Mouse (Mus musculus) midbrain, embryonic 10.5 days (tissue): ENCODE data around the gene Slc44a3. TPM values are rescaled to one million over a fixed set of nuclear protein-coding genes. Genes with fewer than 3 reads are reported as not detected.

ENCODE experiments used
- DNase-seq: peaks from one replicate; pipeline ENCODE4 v3.0.0-alpha.2; 2017; ENCODE audit warnings: low spot score
- H3K27ac ChIP-seq: fragments of 300-500 bp; sonication (generic); replicated peaks from 2 replicates; pipeline ENCODE4 v1.5.1; 2016; ENCODE audit warnings: mild to moderate bottlenecking
- H3K27me3 ChIP-seq: fragments of 300-500 bp; sonication (generic); 2 replicates; pipeline ENCODE4 v1.6.1; 2016; ENCODE audit warnings: low read depth, mild to moderate bottlenecking; ENCODE audit not compliant: poor library complexity, severe bottlenecking
- H3K36me3 ChIP-seq: fragments of 300-500 bp; sonication (generic); 2 replicates; pipeline ENCODE4 v1.6.1; 2016; ENCODE audit warnings: mild to moderate bottlenecking, moderate library complexity
- H3K4me1 ChIP-seq: fragments of 300-500 bp; sonication (generic); 2 replicates; pipeline ENCODE4 v1.6.1; 2016
- H3K4me3 ChIP-seq: fragments of 300-500 bp; sonication (generic); 2 replicates; pipeline ENCODE4 v1.5.1; 2016; ENCODE audit warnings: mild to moderate bottlenecking, moderate library complexity
- H3K9me3 ChIP-seq: fragments of 300-500 bp; sonication (generic); replicated peaks from 2 replicates; pipeline ENCODE4 v1.6.1; 2016; ENCODE audit warnings: mild to moderate bottlenecking
- WGBS: fragments of 180-500 bp; shearing (Covaris S2); methylation state at CpG from one replicate; pipeline ENCODE4 v1.1.7; 2016; 5-methylcytosine and 5-hydroxymethylcytosine counted together
- polyA plus RNA-seq: library from polyadenylated mRNA; unstranded; fragments of >200 nt; fragmentation: Nextera tagmentation; extraction: Ambion mirVana; gene quantifications from 2 replicates; pipeline ENCODE4 v1.2.1, GENCODE M21; 2016

The Slc44a3 gene
- polyA plus RNA-seq, 1 experiment from 2014 or later, result 0.43 TPM

- Histone ChIP-seq H3K27ac (no peak overlapping the region), H3K4me1 (peaks cover 32% of the 10 kb centered on the region), H3K9me3 (no peaks in the 10 kb centered on the region), H3K4me3 (no peak overlapping the region), H3K36me3 (peaks cover 41% of the 10 kb centered on the region), H3K27me3 (no peaks in the 10 kb centered on the region)
- WGBS, result 89% methylated on average over 3 of the region's 3 CpGs
- DNase-seq, result no peak
These were observed 69.4 kb downstream of the Slc44a3 start for GRCm38 (mm10) chr3:121462782-121463181.

DNA sequence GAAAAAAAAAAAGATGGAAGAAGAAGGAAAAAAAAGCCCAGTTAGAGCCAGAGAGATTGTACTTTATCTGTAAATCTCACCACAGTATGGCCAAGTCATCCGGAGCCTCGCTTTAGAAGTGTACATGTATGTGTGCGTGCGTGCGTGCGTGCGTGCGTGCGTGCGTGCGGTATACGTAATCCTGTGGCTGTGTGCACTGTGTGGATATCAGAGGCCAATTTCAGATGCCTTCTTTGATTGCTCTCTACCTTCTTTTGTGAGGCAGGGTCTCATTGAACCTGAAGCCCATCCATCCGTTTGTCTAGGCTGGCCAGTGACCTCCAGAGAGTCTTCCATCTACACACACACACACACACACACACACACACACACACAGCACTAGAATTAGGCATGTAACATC lies 70.7 kb downstream of the Slc44a3 start:
- Histone ChIP-seq H3K4me3 (no peak overlapping the region), H3K27ac (no peak overlapping the region), H3K9me3 (no peaks in the 10 kb centered on the region), H3K27me3 (no peaks in the 10 kb centered on the region), H3K36me3 (peaks cover 54% of the 10 kb centered on the region), H3K4me1 (peaks cover 22% of the 10 kb centered on the region)
- WGBS, result 92% methylated on average over 13 of the region's 13 CpGs
- no peak for DNase-seq

- Histone ChIP-seq H3K27me3 (no peaks in the 10 kb centered on the region), H3K9me3 (no peaks in the 10 kb centered on the region), H3K4me3 (no peak overlapping the region), H3K36me3 (peaks cover 63% of the 10 kb centered on the region), H3K4me1 (peaks cover 16% of the 10 kb centered on the region), H3K27ac (no peak overlapping the region)
- WGBS, result 91% methylated on average over 16 of the region's 16 CpGs
- DNase-seq, result no peak
These were observed 71.6 kb downstream of the Slc44a3 start for GRCm38 (mm10) chr3:121460473-121461193.

- Histone ChIP-seq H3K4me3 (no peak overlapping the region), H3K9me3 (no peaks in the 10 kb centered on the region), H3K4me1 (no peaks in the 10 kb centered on the region), H3K27me3 (no peaks in the 10 kb centered on the region), H3K27ac (no peak overlapping the region), H3K36me3 (peaks cover 81% of the 10 kb centered on the region)
- 88% methylated on average over 14 of the region's 14 CpGs for WGBS
- no peak for DNase-seq
These were observed 73.4 kb downstream of the Slc44a3 start for GRCm38 (mm10) chr3:121458545-121459492.

DNA sequence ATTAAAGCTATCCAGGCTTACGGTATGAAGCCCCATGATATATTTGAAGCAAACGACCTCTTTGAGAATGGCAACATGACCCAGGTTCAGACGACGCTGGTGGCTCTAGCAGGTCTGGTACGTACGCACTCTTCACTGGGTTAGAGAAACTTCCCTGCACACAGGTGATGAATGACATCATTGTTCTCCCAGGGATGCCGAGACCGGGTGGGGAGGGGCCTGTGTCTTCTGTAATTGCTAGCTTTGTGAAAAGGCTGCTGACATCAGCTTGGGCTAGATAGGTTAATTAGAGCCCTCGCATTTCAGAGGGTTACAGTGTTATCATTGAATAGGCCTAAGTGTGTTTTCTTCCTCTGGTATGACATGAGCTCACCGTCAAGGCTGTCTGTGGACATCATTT lies 80.8 kb downstream of the Slc44a3 start:
- no peak overlapping the region for H3K4me3 ChIP-seq
- H3K9me3 ChIP-seq, result 0 out of 2 replicates have a peak, but pooled peaks cover 4% of the 10 kb centered on the region
- H3K27ac ChIP-seq, result no peak overlapping the region
- DNase-seq, result no peak
- peaks cover 17% of the 10 kb centered on the region for H3K4me1 ChIP-seq
- H3K27me3 ChIP-seq, result no peaks in the 10 kb centered on the region
- WGBS, result 89% methylated on average over 10 of the region's 10 CpGs
- peaks cover 88% of the 10 kb centered on the region for H3K36me3 ChIP-seq

DNA sequence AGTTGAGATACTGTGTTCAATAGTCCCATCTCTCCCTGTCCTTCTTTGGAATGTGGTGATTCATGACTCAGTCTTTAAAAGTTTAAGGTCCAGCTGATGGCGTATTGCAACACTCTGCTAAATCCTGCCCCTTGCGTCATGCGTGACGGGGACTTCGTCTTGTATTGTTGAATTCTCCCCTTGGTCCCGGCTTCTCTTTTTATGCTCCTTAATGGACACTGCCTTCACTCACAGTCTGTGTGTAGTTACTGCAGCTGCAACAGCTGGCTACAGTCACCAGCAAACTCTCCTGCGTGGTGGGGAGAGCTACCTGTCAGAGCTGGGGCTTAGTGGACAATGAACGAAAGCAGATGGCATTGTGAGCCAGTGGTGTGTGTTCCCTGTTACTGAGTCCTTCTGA lies 82.7 kb downstream of the Slc44a3 start:
- DNase-seq, result no peak
- H3K9me3 ChIP-seq, result peaks cover 10% of the 10 kb centered on the region; the same call in 1 of the 2 replicates
- no peak overlapping the region for H3K27ac ChIP-seq
- H3K4me1 ChIP-seq, result peaks cover 20% of the 10 kb centered on the region
- H3K36me3 ChIP-seq, result peaks cover 86% of the 10 kb centered on the region
- no peak overlapping the region for H3K4me3 ChIP-seq
- WGBS, result 88% methylated on average over 8 of the region's 8 CpGs
- H3K27me3 ChIP-seq, result no peaks in the 10 kb centered on the region

DNA sequence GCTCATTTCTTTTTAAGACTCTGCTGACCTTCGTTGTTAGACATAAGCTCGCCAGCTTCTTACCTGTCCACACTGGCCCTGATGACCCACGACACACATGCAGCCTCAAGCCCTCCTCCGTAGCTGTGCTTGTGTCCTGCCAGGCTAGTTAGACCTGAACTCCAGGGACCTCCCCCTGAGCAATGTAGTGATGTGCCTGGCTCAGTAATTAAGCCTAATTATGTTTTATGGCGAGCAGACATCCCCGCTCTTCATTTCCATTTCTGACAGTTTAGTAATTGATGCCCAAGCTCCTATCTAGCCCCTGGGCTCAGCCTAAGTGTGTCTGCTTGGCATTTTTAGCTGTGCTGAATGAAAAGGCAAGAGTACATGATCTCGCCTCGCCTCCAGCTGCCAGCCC lies 83.6 kb downstream of the Slc44a3 start:
- no peaks in the 10 kb centered on the region for H3K27me3 ChIP-seq
- no peak overlapping the region for H3K4me3 ChIP-seq
- H3K4me1 ChIP-seq, result peaks cover 20% of the 10 kb centered on the region
- no peak overlapping the region for H3K27ac ChIP-seq
- 86% methylated on average over 8 of the region's 8 CpGs for WGBS
- no peak for DNase-seq
- H3K9me3 ChIP-seq, result peaks cover 19% of the 10 kb centered on the region
- H3K36me3 ChIP-seq, result peaks cover 86% of the 10 kb centered on the region

- no peaks in the 10 kb centered on the region for H3K27me3 ChIP-seq
- peaks cover 88% of the 10 kb centered on the region for H3K36me3 ChIP-seq
- no peak overlapping the region for H3K27ac ChIP-seq
- no peak overlapping the region for H3K4me3 ChIP-seq
- 33% methylated on average over 11 of the region's 11 CpGs for WGBS
- H3K9me3 ChIP-seq, result peaks cover 20% of the 10 kb centered on the region
- DNase-seq, result no peak
- H3K4me1 ChIP-seq, result peaks cover 20% of the 10 kb centered on the region
These were observed 84.2 kb downstream of the Slc44a3 start for GRCm38 (mm10) chr3:121448029-121448468.

- Histone ChIP-seq H3K9me3 (peaks cover 20% of the 10 kb centered on the region), H3K27me3 (no peaks in the 10 kb centered on the region), H3K4me3 (no peak overlapping the region), H3K27ac (no peak overlapping the region), H3K36me3 (peaks cover 88% of the 10 kb centered on the region), H3K4me1 (peaks cover 20% of the 10 kb centered on the region)
- WGBS, result 78% methylated on average over 8 of the region's 8 CpGs
- DNase-seq, result no peak
These were observed 85.8 kb downstream of the Slc44a3 start for GRCm38 (mm10) chr3:121446454-121446853.

DNA sequence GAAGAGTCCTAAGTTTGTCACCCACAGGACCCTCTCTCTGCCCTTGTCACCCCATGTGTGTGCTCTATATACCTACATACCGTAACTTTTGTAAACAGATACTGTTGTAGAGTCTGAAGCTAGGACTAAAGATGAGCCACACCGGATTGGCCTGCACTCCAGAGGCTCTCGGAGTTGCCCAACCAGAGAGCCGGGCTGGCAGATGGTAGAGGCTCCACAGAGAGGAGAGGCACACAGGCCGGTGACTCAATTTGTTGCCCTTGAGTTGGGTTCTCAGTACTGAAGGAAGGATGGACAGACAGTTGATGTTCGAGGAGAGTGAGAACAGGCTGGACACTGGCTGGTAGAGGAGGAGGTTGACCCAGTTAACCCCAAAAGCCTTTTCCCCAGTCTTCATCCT lies 87.8 kb downstream of the Slc44a3 start:
- H3K36me3 ChIP-seq, result peaks cover 88% of the 10 kb centered on the region
- 97% methylated on average over 6 of the region's 6 CpGs for WGBS
- no peak overlapping the region for H3K27ac ChIP-seq
- H3K27me3 ChIP-seq, result no peaks in the 10 kb centered on the region
- no peak overlapping the region for H3K4me3 ChIP-seq
- DNase-seq, result no peak
- H3K4me1 ChIP-seq, result peaks cover 28% of the 10 kb centered on the region
- peaks cover 20% of the 10 kb centered on the region for H3K9me3 ChIP-seq

DNA sequence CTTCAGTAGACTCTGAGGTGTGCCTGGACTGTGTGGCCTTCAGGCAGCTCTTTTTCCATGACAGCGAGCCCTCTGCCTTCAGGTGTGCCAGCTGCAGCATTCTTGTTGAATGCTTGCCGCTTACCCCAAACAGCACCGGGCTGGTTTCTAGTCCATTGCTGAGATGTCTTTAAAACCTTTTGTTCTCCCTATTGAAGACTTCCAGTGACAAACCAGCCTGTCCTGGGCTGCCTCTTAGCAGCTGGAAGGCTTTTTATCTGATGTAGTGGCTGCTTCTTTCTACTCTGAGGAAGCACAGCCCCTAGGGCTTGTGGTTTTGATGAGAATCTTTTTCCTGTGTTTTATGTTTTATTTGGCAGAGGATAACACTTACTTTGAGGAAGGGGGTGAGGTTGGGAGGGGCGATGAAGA lies 88.3 kb downstream of the Slc44a3 start:
- Histone ChIP-seq H3K9me3 (peaks cover 20% of the 10 kb centered on the region), H3K36me3 (peaks cover 90% of the 10 kb centered on the region), H3K27me3 (no peaks in the 10 kb centered on the region), H3K4me3 (no peak overlapping the region), H3K27ac (no peak overlapping the region), H3K4me1 (peaks cover 33% of the 10 kb centered on the region)
- WGBS, result 91% methylated on average over 4 of the region's 4 CpGs
- no peak for DNase-seq

DNA sequence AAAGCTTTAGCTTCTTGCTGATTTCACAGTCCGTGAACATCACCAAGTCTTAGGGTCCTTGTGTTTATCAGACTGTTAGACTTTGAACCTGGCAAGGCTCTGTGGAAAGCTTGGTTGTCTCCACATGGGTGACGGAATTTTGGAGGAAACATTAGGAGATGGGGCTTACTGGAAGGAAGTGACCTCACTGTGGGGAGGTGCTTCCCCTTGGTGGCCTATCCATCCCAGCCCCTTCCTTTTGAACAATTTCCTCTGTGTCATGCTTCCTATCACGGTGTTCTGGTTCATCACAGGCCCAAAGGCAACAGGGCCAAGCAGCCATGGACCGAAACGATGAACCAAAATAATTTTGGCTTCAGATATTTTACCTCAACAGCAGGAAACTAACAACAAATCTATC lies 89.9 kb downstream of the Slc44a3 start:
- H3K36me3 ChIP-seq, result peaks cover 97% of the 10 kb centered on the region
- H3K4me3 ChIP-seq, result no peak overlapping the region
- peaks cover 29% of the 10 kb centered on the region for H3K4me1 ChIP-seq
- WGBS, result 94% methylated on average over 5 of the region's 5 CpGs
- peaks cover 20% of the 10 kb centered on the region for H3K9me3 ChIP-seq
- H3K27me3 ChIP-seq, result no peaks in the 10 kb centered on the region
- no peak for DNase-seq
- H3K27ac ChIP-seq, result no peak overlapping the region

DNA sequence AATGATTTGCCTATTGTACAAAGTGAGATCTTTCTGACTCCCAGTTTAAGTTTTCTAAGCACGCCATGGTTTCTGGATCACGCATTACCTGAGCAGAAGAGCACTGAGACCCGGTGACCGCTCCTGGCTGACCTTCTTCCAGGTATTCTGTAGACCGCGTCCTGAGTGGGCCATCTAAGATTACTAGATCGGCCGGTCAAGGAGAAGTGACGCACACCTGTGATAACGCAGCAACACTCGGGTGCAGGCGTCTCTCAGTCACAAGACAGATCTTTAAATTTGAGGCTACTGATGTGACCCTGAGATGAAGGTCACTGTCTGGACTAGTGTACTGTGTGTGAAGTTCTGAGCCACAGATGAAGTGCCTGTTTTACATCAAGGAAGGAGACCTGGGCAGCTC lies 90.7 kb downstream of the Slc44a3 start:
- Histone ChIP-seq H3K27ac (no peak overlapping the region), H3K4me3 (no peak overlapping the region), H3K27me3 (no peaks in the 10 kb centered on the region), H3K36me3 (peaks cover 99% of the 10 kb centered on the region), H3K4me1 (peaks cover 35% of the 10 kb centered on the region), H3K9me3 (peaks cover 17% of the 10 kb centered on the region)
- no peak for DNase-seq
- 95% methylated on average over 12 of the region's 12 CpGs for WGBS
